Mouse (Mus musculus): ENCODE measurements at regions not wholly inside any gene's neighbourhood (a gene's known extent, or its start where the extent isn't known, plus 50 kb on each side); places are given as distances from the start of the nearest gene placed in this dataset.

GRCm38 (mm10) chr1:177638381-177638780 lies 91.2 kb upstream of the 1700016C15Rik start:
- TF ChIP-seq POLR2A (IDR thresholded peaks at IDR 0.05; ENCODE audit: low read depth, low read length) (no peak), CTCF (conservative IDR thresholded peaks at IDR 0.05; ENCODE audit: insufficient read depth, insufficient read length, low read depth, low read length) (no peak)
